Mouse (Mus musculus) brain, embryonic 14.5 days (tissue): ENCODE measurements around the gene Vps13d.

ENCODE experiments used
- CTCF ChIP-seq: fragments of 200-500 bp; IDR thresholded peaks from 2 replicates; pipeline ENCODE4 v1.5.1; 2012; ENCODE audit warnings: inconsistent platforms, mild to moderate bottlenecking, moderate library complexity, borderline replicate concordance; ENCODE audit not compliant: insufficient read depth, insufficient read length; ENCODE audit errors: extremely low read depth
- POLR2A ChIP-seq: fragments of 200-500 bp; IDR thresholded peaks from 2 replicates; pipeline ENCODE4 v1.6.1; 2012; ENCODE audit warnings: mild to moderate bottlenecking, inconsistent platforms, borderline replicate concordance; ENCODE audit not compliant: poor library complexity, insufficient read depth, insufficient read length, severe bottlenecking; ENCODE audit errors: extremely low read depth

- no peak for TF ChIP-seq CTCF
- TF ChIP-seq POLR2A, result no peak
Observed at GRCm38 (mm10) chr4:144998808-144999571, 195.8 kb downstream of the Vps13d start.
